Mouse (Mus musculus): ENCODE measurements around the gene Ski.
"Not testable (repeated sequence)": the region's sequence is repeated elsewhere in the genome, so short reads cannot be mapped to it uniquely, and the experiment has no call there.

Ski gene

DNA sequence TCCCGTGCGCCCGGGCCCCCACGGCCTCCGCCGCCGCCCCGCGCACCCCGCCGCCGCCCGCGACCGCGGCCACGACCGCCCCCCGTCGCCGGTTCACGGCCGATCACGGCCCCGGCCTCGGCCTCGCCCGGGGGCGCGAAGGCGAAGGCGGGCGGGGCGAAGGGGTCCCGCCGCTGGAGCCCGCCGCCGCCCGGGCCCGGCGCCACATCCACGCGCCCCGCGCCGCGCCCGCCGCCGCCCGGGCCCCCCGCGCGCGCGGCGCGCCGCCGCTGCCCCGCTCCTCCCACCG, at the start of gene Ski:
TSS of gene Ski (minus strand) at position 41 of the 289 bp plus-strand sequence.
- no peak for DNase-seq (ENCODE audit: extremely low spot score, low spot score)

DNA sequence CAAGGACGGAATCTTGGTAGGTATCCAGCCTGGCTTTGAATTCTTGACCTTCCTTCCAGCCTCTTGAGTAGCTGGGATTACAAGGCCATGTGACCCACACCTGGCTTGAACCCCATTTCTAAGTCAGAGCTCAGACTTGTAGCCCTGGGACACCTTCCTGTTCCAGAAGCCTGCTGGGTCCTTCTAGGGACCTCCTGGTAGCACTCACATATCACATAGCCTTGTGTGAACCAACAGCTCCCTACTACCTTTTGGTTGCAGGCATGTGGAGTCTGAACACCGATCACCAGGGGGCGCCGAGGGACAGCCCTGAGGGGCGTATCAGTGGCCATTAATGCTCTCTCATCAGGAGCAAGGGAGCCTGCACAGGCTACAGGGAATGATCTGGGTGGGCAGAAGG, 46.0 kb upstream of the Ski start:
- DNase-seq (ENCODE audit: extremely low spot score, low spot score): peak; percentile 58

DNA sequence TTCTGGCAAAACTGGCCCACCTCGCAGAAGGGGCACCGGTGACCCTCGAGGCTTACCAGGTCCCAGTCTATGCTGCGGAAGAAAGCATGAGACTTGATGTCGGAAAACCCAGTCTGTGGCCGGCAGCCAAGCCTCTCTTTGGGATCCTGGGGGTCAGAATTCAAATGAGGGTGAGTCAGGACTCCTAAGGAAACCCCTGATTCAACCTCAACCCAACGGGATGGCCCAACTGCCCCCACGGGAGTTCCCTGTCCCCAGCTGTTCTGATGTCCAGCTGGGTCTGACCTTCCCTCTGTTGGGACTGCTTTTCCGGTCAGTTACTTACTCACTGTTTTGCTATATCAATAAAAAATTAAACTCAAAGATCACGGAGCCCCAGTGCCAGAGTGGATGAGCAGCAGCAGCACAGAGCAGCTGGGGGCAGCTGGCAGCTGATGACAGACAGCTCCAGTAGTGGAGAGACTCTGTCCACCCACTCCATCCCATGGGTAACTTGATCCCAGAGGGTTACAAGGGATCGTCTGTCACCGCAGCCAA, 45.3 kb upstream of the Ski start:
- no peak for DNase-seq (ENCODE audit: extremely low spot score, low spot score)

DNA sequence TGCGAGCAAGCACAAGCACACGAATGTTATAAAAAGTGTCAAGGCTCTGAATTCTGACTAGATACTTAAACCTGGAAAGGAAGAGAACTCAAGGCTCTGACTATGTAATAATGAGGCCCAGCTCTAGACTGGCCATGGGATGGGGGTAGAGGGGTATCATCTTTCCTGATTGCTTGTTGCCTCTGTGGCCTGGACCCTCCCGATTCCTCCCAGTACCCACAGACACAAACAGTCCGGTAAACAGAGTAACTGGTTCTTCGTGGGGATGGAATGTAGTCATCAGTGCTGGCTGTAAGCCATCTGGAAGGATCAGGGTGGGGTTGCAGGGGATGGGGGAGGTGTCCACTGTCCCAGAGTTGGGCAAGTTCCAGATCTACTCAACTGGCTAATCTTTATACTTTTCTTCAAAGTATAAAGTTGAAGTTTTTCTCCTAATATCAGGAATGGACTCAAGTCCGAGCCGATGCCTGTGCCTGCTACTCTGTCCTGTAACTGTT, 44.7 kb upstream of the Ski start:
- no peak for DNase-seq (ENCODE audit: extremely low spot score, low spot score)

DNA sequence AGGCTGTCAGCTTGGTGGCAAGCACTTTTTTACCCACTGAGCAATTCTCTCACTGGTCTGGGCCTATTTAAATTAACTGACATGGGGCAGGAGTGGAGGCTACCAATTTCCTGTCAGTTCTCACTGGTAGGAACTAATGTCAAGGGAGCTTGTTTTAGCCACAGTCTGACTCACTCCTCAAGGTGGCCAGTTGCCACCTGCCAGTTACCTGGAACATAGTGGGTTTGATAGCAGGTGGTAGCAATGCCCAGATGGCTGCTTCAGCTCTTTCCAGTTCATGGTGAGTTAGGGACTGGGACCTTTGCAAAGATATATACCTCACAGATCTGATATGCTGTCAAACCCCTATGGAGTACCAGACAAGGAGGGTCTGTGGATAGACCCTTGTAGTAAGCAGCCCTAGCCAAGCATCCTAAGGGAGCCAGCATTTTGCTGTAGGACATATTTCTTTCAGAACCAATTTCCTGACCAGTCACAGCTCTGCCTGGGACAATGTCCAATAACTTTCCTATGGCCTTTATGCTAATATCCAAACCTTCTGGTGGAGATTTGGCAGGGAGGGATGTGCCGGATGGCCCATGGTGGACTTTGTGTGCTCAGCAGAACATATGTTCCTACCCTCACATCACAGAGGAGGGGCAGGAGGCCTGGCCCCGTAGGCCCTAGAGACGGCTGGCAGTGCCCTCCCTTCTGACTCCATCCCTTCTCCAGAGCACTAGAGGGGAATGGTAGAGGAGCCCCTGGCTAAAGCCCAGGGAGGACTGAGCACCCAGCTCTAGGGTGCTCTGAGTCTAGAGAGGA, 42.3 kb upstream of the Ski start:
- no peak for DNase-seq (ENCODE audit: extremely low spot score, low spot score)

DNA sequence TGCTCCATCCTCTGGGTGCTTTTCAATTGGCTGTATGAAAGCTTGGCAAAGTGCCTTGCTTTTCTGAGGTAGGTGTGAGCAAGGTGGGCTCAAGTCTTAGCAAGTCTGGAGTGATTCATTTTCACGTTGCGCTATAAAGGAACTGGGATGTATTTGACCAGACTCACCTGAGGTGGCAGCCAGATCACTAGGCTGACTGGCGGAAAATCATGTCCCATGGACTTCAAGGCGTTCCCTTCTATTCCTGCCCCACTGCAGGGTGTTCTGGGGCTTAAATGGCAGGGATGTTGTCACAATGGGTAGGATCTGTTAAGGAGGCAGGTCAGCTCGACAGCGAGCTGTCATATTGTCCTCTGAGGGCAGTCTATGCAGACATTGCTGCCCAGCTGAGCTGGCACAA, 29.9 kb upstream of the Ski start:
- DNase-seq (ENCODE audit: extremely low spot score, low spot score): no peak

DNA sequence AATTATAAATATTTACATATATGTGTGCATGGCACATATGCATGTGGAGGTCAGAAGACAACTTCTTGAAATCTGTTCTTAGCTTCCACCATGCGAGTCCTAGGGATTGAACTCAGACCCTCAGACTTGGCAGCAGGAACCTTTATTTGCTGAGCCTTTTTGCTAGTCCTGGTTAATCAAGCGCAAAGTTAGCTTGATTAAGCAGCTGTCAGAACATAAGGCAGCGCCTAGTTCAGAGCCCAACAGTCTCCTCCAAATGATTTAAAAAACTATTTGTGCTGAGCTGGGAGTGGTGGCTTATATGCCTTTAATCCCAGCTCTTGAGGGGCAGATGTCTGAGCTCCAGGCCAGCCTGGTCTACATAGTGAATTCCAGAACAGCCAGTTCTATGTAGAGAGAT, 28.8 kb upstream of the Ski start:
- no peak for DNase-seq (ENCODE audit: extremely low spot score, low spot score)

DNA sequence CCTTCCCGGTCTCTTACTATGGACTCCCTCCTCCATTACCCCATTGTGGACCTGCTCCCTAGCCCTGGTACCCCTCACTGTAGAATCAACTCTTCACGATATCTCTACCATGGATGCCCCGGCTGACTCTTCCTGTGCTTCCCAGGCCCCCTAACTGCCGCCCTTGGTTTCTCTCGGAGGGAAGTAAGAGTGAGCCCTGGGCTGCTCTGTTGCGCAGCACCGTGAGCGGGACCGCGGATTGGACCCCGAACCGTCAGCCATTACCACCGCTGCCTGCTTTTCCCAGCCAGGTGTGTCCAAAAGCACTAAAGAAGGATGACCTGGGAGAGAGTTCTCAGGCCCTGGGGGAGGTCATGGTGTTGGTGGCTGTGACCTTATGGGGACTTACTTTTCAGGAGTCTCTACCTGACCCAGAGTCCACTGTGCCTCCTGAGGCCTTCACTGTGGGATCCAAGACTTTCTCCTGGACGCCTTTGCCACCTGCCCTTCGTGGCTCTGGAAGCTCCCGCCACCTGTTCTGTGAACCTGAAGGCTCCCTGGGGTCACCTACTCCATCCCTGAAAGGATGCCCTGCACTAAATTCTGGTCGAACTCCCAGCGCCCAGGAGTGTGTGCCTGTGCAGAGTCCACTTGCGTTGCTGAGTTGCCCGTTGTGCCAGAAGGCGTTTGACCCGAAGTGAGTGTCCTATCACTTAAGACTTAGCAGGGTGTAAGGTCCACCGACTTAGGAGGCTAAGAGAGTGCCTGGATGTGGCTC, 28.1 kb upstream of the Ski start:
- DNase-seq (ENCODE audit: extremely low spot score, low spot score): no peak

DNA sequence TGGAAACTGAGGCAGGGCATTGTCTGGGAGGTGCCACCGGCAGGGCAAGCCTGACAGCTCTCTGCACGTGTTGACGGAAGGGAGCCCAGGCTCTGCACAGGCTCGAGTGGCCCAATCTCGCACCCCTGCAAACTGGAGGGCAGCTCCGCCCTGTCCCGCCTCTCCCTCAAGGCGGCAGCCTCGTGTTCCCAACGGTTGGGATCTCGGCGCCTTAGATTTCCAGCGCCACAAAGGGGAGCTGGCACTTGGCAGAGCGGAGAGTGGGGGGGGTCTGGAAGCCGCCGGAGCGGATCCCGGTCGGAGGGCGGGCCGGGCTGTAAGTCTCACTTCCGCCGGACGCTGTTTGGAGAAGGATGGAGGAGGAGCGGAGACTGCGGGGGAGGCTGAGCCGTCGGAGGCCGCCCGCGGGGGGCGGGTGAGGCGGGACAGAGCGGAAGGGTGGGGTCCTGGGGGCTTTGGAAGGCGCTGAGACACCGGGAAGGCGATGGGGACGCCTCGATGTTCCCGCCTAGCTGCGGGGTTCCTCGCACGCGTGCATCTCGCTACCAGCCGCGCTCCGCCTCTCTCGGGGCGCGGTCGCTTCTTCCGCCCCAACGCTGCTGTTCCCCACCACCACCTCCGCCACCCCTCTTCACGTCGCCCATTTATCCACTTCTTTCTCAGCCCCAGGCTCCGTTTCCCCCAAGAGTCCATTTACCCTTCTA, 27.4 kb upstream of the Ski start, which contains the start of gene Faap20:
TSS of gene Faap20 (plus strand) at position 155 of the 704 bp plus-strand sequence.
- DNase-seq (ENCODE audit: extremely low spot score, low spot score): peak; percentile 92

DNA sequence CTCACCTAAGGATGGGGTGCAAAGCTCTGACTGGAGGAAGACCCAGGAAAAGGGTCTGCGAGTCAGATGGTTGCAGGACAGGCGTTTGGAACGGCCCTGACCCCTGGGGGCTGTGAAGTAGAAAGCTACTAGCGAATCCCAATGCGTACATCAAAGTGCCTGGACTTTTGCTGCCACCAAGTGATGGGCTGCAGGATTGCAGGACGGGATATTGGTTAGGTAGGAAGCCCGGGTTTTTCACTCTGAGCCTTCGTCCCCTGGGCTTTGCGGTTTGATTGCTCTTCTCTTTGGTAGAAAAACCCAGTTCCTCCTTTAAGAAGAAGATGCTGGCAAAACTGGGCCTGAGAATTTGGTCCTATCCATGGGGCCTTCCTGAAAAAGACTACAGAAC, 26.9 kb upstream of the Ski start:
- DNase-seq (ENCODE audit: extremely low spot score, low spot score): peak; percentile 96

DNA sequence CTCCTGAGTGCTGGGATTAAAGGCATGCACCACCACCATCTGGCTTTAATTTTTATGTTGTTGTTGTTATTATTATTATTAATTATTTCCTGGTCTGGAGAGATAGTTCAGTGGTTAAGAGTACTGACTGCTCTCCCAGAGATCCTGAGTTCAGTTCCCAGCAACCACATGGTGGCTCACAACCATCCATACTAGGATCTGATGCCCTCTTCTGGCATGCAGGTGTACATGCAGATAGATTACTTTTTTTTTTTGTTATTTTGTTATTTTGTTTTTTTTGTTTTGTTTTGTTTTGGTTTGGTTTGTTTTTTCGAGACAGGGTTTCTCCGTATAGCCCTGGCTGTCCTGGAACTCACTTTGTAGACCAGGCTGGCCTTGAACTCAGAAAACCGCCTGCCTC, 25.7 kb upstream of the Ski start:
- DNase-seq (ENCODE audit: extremely low spot score, low spot score): not testable (repeated sequence)

DNA sequence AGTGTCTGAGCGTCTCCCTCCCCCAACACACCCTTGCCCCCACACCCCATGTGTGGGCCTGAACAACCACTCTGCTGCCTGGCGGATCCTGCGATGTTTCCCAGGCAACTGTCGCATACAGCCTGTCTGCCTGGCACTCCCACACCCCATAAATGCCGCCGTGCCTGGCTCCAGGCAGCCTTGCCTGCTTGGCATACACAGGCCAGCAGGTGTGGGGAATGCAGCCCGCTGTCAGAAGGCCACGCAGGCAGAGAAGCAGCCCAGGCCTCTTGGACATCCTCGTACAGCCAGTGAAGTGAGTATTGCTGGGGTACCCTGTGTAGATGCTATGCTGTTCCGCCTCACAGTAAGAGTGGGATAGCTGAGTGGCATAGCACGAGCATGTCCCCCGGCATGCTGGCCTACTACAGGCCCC, 24.3 kb upstream of the Ski start:
- DNase-seq (ENCODE audit: extremely low spot score, low spot score): no peak

DNA sequence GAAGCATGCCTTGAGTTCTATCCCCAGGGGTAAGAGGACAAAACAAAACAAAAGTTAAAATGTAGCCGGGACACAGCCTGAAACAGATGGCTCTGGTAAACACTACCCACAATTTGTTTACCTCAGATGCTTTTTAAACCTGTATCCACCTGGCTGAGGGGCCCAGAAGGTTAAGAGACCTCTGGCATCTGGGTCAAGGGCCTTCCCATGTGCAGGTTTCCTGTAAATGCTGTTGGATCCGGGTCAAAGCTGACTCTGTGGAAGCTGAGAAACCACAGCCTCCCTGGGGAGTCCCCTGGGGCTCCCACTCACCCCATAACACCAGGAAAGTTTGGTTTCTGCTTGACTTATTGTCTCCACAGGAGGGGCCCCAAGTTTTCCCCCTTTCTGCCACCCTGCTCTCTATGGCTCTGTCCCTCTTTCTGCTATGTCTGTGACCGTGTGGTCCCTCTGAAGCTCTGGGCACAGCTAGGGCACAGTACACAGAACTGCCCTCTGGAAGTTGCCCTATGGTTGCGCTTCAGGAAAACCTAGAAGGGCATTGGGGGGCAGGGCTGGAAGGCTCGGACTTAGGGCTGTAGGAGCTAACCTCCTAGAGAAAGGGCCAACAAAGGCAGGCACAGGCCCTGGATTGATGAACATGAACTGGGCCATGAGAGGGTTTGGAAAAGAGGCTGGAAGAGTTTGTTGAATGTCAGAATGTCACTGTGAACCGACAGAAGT, 23.5 kb upstream of the Ski start:
- no peak for DNase-seq (ENCODE audit: extremely low spot score, low spot score)

DNA sequence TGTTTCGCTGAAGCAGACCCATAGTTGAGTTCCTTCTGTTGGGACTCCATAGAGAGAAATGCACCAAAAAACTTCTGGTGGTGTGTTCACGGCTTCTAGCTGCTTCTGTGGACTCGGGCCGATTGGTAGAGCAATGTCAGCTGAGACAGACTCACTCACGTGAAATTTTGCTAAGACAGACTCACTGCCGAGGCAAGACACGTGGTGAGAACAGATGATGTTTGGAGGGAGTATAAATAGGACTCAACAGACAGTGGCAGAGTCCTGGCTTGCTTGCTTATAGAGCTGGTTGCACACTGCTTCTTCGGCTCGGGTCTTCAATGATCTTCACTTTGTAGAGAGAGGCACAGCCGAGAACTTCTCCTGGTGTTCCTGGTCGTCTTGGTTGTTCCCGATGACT, 20.8 kb upstream of the Ski start:
- DNase-seq (ENCODE audit: extremely low spot score, low spot score): no peak

DNA sequence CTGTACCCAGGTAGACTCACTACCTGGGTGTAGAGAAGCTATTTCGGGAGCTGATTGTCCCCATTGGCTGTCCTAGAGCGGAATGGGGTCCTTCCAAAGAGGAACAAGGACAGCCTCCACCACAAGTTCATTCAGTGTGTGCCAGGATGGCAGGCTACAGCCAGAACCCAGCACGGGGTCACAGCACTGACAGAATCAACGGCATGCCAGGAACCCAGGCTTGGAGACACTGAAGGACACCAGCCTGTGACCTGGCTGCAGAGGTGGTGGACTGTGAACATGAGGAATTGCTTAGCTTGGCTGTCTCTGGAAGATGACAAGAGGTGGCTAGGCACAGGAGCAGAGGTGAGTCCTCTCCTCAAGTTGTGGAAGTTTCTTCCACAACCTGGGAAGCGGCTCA, 19.9 kb upstream of the Ski start:
- no peak for DNase-seq (ENCODE audit: extremely low spot score, low spot score)

DNA sequence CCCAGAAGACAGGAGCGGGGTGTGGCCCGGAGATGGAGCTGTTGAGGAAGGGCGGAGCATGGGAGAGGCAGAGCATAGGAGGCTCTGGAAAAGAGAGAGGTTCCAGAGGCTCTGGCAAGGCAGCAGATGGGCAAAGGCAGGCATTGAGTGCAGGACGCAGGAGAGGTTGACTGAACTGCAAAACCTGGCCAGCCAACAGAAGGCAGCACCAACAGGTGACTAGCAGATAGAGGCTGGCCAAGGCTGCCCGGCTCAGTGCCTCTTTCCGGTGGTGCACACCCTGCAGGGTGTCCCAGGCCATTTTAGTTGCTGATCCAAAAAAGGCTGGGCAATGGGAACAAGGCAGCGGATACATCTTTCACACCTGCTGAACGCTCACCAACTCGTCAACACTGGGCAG, 19.4 kb upstream of the Ski start:
- DNase-seq (ENCODE audit: extremely low spot score, low spot score): no peak

DNA sequence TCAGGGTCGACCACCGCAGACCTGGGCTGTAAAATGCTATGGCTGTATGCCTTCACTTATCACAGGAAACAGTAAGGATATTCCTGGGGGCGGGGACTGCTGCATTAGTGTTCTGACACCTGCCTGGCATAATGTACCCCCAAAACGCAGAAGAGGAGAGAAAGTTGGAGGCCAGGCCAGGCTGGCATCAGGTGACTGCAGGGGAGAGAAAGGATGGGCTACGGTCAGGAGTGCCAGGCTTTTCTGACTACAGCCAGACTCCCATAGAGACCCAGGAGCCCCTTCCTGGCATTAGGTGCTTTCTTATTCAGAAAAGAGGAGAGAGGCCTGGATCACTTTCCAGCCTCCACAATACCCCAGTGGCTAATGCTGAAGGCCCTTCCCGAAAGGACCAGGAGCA, 17.1 kb upstream of the Ski start:
- DNase-seq (ENCODE audit: extremely low spot score, low spot score): no peak

DNA sequence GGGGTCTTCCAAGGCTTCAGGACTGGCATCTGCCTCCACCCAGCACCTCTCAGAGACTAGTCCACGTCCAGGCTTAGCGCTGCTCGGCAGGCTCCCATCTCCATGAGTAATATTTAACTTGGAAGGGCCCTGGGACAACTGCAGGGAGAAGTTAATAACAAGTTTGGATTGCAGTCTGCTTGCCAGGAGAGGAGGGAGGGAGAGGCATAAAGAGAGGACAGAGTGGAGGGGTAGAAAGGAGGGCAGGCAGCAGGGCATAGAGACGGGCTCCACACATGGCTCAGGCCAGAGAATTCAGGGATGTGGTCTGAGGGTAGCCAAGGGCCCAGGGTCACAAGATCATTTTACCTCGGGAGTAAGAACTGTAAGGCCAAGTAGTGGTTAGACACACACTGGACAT, 15.9 kb upstream of the Ski start:
- DNase-seq (ENCODE audit: extremely low spot score, low spot score): no peak

DNA sequence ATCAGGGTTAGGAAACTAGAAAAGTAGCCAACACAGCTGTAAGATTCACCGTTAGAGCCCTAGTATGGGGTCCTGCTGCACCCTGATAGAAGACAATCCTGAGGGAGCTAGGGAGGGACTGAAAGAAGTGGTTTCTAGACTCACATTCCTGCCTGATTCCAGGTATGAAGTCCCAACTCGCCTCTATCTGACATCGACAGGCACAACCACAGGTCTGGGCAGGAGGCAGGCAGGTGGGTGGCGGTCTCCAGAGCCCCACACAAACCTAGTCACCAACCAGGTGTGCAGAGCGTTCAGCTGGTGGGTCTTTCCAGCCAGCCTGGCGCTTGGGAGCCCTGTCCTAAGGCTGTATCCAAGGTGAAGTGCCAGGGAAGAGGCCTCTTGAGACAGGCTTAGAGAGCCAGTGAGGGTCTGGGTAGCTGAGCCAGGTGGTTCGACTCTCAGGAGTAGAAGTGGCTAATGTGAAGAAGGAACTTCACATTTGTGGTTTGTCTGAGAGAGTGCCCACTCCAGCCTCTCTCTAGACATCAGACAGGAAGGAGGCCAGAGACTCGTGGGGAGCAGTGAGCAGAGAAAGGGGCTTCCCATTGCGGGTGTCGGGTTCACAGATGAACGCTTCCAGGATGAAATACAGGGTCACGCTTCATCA, 14.5 kb upstream of the Ski start:
- DNase-seq (ENCODE audit: extremely low spot score, low spot score): no peak

DNA sequence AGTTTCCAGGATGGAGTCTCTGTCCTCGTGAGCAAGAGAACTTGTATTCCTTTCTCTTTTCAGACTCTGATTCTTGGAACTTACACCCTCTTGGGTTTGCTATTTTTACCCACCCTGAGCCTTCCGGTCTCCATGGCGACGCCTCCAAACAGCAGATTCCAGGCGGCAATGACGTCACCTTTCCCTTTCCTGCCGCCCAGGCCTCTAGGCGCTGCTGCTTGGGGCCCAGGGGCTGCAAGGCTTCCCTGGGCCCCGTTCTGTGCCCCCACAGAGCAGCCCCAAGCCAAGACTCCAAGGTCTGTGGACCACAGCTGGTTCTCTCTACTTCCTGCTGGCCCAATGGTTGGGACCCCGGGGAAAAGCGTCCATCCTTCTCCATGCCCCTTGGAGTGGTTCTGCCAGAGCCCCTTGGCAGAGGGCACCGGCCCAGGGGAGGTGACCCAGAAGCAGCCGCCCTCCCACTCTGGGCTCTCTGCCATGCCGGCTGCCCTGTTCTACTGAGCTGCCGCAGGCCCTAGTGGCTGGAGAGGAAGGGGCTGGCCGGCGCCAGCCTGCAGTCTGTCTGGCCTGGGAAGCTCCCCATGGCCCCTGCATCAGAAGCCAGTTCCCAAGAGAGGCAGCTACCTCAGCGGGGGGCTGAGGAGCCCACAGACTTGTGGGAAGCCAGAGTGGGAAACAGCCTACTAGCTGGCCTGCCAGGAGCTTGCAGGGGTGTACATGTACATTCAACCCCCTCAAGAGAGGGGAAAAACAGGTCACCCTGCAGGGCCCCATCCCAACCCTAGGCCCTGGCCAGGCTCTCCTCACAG, 13.1 kb upstream of the Ski start:
- DNase-seq (ENCODE audit: extremely low spot score, low spot score): peak; percentile 81

Data from neural tube, embryonic 10.5 days (tissue).